Mouse (Mus musculus) forebrain, embryonic 13.5 days (tissue): ENCODE measurements around the gene Aldh1a1. TPM values are rescaled to one million over a fixed set of nuclear protein-coding genes. Genes with fewer than 3 reads are reported as not detected.

Experiments used
- ATAC-seq: fragments of 200-750 bp; cut with Nextera tagmentation; 2 replicates; pipeline ENCODE4 v1.8.0; 2017
- H3K27ac ChIP-seq: fragments of 300-500 bp; sonication (generic); 2 replicates; pipeline ENCODE4 v1.5.1; 2015; ENCODE audit warnings: inconsistent platforms, mild to moderate bottlenecking, moderate library complexity
- H3K27me3 ChIP-seq: fragments of 300-500 bp; sonication (generic); 2 replicates; pipeline ENCODE4 v1.6.1; 2015; ENCODE audit warnings: mild to moderate bottlenecking, inconsistent platforms
- H3K36me3 ChIP-seq: fragments of 300-500 bp; sonication (generic); 2 replicates; pipeline ENCODE4 v1.6.1; 2015; ENCODE audit warnings: mild to moderate bottlenecking, inconsistent platforms; ENCODE audit not compliant: poor library complexity, severe bottlenecking
- H3K4me1 ChIP-seq: fragments of 300-500 bp; sonication (generic); 2 replicates; pipeline ENCODE4 v1.6.1; 2015; ENCODE audit warnings: inconsistent platforms
- H3K4me2 ChIP-seq: fragments of 300-500 bp; sonication (generic); 2 replicates; pipeline ENCODE4 v1.6.1; 2015; ENCODE audit warnings: inconsistent platforms, mild to moderate bottlenecking, moderate library complexity
- H3K4me3 ChIP-seq: fragments of 300-500 bp; sonication (generic); 2 replicates; pipeline ENCODE4 v1.5.1; 2015; ENCODE audit warnings: mild to moderate bottlenecking, inconsistent platforms
- H3K9ac ChIP-seq: fragments of 300-500 bp; sonication (generic); 2 replicates; pipeline ENCODE4 v1.6.1; 2015; ENCODE audit warnings: mild to moderate bottlenecking, inconsistent platforms
- H3K9me3 ChIP-seq: fragments of 300-500 bp; sonication (generic); replicated peaks from 2 replicates; pipeline ENCODE4 v1.6.1; 2016; ENCODE audit warnings: inconsistent platforms
- WGBS: fragments of 180-500 bp; shearing (Covaris S2); methylation state at CpG from one replicate; pipeline ENCODE4 v1.1.7; 2015; 5-methylcytosine and 5-hydroxymethylcytosine counted together
- polyA plus RNA-seq: library from polyadenylated mRNA; unstranded; fragments of >200 nt; fragmentation: Nextera tagmentation; extraction: Ambion mirVana; gene quantifications from 2 replicates; pipeline ENCODE4 v1.2.1, GENCODE M21; 2015

The Aldh1a1 gene
- polyA plus RNA-seq = 0.15 and 0.25 TPM in 2 replicates

DNA sequence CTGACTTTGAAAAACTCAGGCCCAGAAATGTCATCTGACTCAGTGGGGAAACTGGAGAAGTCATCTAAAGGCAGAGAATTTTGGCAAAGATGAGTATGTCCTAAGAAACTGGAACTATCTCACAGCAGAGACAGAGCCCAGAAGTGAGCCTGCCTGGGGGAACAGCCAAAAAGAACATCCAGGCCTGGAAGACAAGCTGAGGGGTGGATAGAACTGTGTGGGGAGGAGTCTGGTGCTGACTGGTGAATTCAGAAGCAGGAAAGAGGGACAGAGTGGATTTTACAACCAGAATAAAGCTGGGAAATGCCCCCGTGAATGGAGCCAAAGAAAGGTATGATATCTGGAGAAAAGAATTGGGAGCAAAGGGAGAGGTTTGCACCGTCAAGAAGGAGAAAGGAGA lies at the start of gene Aldh1a1:
TSS of gene Aldh1a1 (plus strand) at position 225 of the 400 bp plus-strand sequence.
- H3K27me3 ChIP-seq = no peaks in the 10 kb centered on the region
- no peak within 1 kb of the TSS for H3K4me2 ChIP-seq
- no peak within 1 kb of the TSS for H3K27ac ChIP-seq
- H3K9ac ChIP-seq = no peak within 1 kb of the TSS
- ATAC-seq = no peak
- H3K4me3 ChIP-seq = no peak within 1 kb of the TSS
- 67% methylated on average over 2 of the region's 2 CpGs for WGBS
- no peaks in the 10 kb centered on the region for H3K36me3 ChIP-seq
- H3K4me1 ChIP-seq = no peaks in the 10 kb centered on the region
- H3K9me3 ChIP-seq = no peaks in the 10 kb centered on the region

GRCm38 (mm10) chr19:20447807-20448206 lies 44.7 kb upstream of the Aldh1a1 start:
- no peak for ATAC-seq
- H3K4me3 ChIP-seq = no peak overlapping the region
- no peaks in the 10 kb centered on the region for H3K4me1 ChIP-seq
- H3K27me3 ChIP-seq = no peaks in the 10 kb centered on the region
- H3K4me2 ChIP-seq = no peak overlapping the region
- H3K9me3 ChIP-seq = no peaks in the 10 kb centered on the region
- 82% methylated on average over 2 of the region's 2 CpGs for WGBS
- no peak overlapping the region for H3K27ac ChIP-seq
- no peaks in the 10 kb centered on the region for H3K36me3 ChIP-seq
- H3K9ac ChIP-seq = no peak overlapping the region

GRCm38 (mm10) chr19:20449546-20449945 lies 43.0 kb upstream of the Aldh1a1 start:
- Histone ChIP-seq H3K9ac (no peak overlapping the region), H3K27me3 (no peaks in the 10 kb centered on the region), H3K4me1 (no peaks in the 10 kb centered on the region), H3K9me3 (no peaks in the 10 kb centered on the region), H3K4me3 (no peak overlapping the region), H3K27ac (no peak overlapping the region), H3K4me2 (no peak overlapping the region), H3K36me3 (no peaks in the 10 kb centered on the region)
- peak; percentile 85 for ATAC-seq

GRCm38 (mm10) chr19:20451045-20451444 lies 41.5 kb upstream of the Aldh1a1 start:
- no peaks in the 10 kb centered on the region for H3K36me3 ChIP-seq
- no peak overlapping the region for H3K4me2 ChIP-seq
- no peak for ATAC-seq
- 87% methylated on average over 7 of the region's 7 CpGs for WGBS
- H3K4me1 ChIP-seq = no peaks in the 10 kb centered on the region
- H3K27me3 ChIP-seq = no peaks in the 10 kb centered on the region
- H3K9me3 ChIP-seq = no peaks in the 10 kb centered on the region
- H3K9ac ChIP-seq = no peak overlapping the region
- H3K27ac ChIP-seq = no peak overlapping the region
- no peak overlapping the region for H3K4me3 ChIP-seq

GRCm38 (mm10) chr19:20484497-20484896 lies 8.0 kb upstream of the Aldh1a1 start:
- Histone ChIP-seq H3K4me1 (no peaks in the 10 kb centered on the region), H3K4me3 (no peak overlapping the region), H3K4me2 (no peak overlapping the region), H3K27ac (no peak overlapping the region), H3K36me3 (no peaks in the 10 kb centered on the region), H3K9me3 (no peaks in the 10 kb centered on the region), H3K27me3 (no peaks in the 10 kb centered on the region), H3K9ac (no peak overlapping the region)
- no peak for ATAC-seq
- 84% methylated on average over 1 of the region's 1 CpGs for WGBS

- no peak for ATAC-seq
- no peak overlapping the region for H3K4me2 ChIP-seq
- H3K9me3 ChIP-seq = no peaks in the 10 kb centered on the region
- H3K27me3 ChIP-seq = no peaks in the 10 kb centered on the region
- H3K9ac ChIP-seq = no peak overlapping the region
- H3K27ac ChIP-seq = no peak overlapping the region
- WGBS = 71% methylated on average over 4 of the region's 4 CpGs
- no peak overlapping the region for H3K4me3 ChIP-seq
- no peaks in the 10 kb centered on the region for H3K36me3 ChIP-seq
- no peaks in the 10 kb centered on the region for H3K4me1 ChIP-seq
These were observed 565 bp upstream of the Aldh1a1 start for GRCm38 (mm10) chr19:20491950-20492349.

- no peak overlapping the region for H3K4me3 ChIP-seq
- H3K36me3 ChIP-seq = no peaks in the 10 kb centered on the region
- H3K27me3 ChIP-seq = no peaks in the 10 kb centered on the region
- H3K4me2 ChIP-seq = no peak overlapping the region
- H3K27ac ChIP-seq = no peak overlapping the region
- no peaks in the 10 kb centered on the region for H3K4me1 ChIP-seq
- H3K9ac ChIP-seq = no peak overlapping the region
- ATAC-seq = no peak
- no peaks in the 10 kb centered on the region for H3K9me3 ChIP-seq
These were observed 4.0 kb downstream of the Aldh1a1 start for GRCm38 (mm10) chr19:20496476-20496875.

DNA sequence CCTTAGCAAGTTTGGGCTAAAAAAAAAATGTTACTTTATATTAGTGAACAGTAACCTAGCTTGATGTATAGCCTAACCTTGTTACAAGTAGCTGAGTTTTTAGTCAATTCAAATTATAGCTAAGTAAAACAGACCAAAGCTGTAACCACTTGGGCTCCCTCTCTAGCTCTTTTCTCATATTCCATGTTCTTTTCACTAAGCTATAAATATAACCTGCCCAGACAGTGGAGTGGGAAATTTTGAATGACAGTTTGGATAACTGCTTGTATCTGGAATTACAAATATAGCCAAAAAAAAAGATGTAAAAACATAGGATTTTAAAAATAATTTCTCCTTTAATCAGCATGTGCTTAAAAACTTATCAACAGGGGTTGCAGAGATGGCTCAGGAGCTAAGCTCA lies 12.8 kb downstream of the Aldh1a1 start:
- H3K36me3 ChIP-seq = no peaks in the 10 kb centered on the region
- H3K4me1 ChIP-seq = no peaks in the 10 kb centered on the region
- ATAC-seq = no peak

DNA sequence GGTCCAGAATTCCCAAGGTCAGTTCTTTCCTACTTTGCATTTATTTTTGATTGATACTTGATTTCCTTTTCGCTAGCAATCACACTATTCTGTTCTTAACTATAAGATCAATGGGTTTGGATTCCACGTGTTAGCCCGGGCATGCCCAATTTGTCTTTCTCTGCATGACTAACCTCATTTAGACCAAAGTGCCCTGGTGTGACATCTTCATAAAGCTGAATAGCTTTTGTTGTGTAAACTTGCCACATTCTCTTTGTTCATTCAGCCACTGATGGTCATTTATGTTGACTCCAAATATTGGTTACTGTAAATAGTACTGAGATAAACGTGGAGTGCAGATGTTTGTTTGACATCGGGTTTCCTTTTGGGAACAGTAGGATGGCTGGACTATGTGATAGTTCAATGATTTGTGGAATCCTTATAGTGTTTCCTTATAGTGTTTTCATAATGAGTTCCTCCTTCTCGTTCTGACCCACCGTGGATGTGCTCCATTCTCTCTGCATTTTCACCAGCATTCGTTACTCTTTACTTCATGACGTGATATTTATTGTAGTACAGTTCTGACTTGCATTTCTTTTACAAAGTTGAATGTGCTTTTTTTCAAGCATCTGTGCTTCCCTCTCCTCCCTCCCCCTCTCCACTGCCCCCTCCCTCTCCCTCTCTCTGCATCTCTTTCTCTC lies 14.6 kb downstream of the Aldh1a1 start:
- H3K27ac ChIP-seq = no peak overlapping the region
- no peaks in the 10 kb centered on the region for H3K36me3 ChIP-seq
- H3K9me3 ChIP-seq = no peaks in the 10 kb centered on the region
- no peak overlapping the region for H3K4me3 ChIP-seq
- WGBS = 20% methylated on average over 9 of the region's 9 CpGs
- H3K4me1 ChIP-seq = no peaks in the 10 kb centered on the region
- no peaks in the 10 kb centered on the region for H3K27me3 ChIP-seq
- no peak for ATAC-seq
- no peak overlapping the region for H3K9ac ChIP-seq
- H3K4me2 ChIP-seq = no peak overlapping the region

More for the DNA sequence above, 12.8 kb downstream of the Aldh1a1 start:
- no peaks in the 10 kb centered on the region for H3K27me3 ChIP-seq
- H3K4me3 ChIP-seq = no peak overlapping the region
- no peaks in the 10 kb centered on the region for H3K9me3 ChIP-seq
- H3K4me2 ChIP-seq = no peak overlapping the region
- H3K9ac ChIP-seq = no peak overlapping the region
- H3K27ac ChIP-seq = no peak overlapping the region

DNA sequence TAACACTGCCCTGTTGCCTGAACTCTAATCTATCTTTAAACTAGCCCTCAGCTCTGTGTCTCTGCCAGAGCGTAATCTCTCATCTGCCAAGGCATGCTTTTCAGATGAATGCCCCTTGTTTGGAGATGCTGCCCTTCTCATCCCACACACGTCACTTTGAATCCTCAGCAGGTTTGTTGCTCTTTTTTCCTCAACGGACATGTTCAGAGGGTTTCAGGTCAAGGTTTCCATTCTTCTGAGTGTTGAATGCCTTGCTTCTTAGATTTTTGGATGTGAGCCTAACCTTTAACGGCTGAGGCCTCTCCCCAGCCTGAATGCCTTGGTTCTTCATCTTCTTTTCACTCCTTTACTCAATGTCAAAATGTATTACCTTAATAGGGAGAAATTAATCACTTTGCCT lies 16.1 kb downstream of the Aldh1a1 start:
- Histone ChIP-seq H3K36me3 (no peaks in the 10 kb centered on the region), H3K27ac (no peak overlapping the region), H3K27me3 (no peaks in the 10 kb centered on the region), H3K4me1 (no peaks in the 10 kb centered on the region), H3K4me3 (no peak overlapping the region), H3K4me2 (no peak overlapping the region), H3K9me3 (no peaks in the 10 kb centered on the region), H3K9ac (no peak overlapping the region)
- no peak for ATAC-seq
- WGBS = 25% methylated on average over 4 of the region's 4 CpGs

DNA sequence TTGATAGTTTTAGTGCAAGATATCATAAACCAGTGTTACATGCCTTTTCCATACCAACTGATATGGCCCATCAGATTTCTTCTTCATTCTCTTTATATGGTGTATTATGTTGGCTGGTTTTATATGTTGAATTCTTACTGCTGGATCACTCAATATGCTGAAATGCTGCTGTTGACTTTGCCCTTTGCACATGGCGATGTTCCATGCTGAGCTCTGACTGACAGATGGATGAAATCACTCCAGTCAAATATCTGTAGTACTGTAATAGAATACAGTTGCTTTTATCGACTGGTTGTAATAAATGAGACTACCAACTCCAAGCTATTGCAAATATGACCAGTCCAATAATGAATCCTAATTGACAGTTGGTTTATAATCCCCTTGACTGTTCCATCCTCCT lies 19.5 kb downstream of the Aldh1a1 start:
- Histone ChIP-seq H3K9ac (no peak overlapping the region), H3K9me3 (no peaks in the 10 kb centered on the region), H3K4me2 (no peak overlapping the region), H3K27me3 (no peaks in the 10 kb centered on the region), H3K4me3 (no peak overlapping the region), H3K36me3 (no peaks in the 10 kb centered on the region), H3K27ac (no peak overlapping the region), H3K4me1 (no peaks in the 10 kb centered on the region)
- 85% methylated on average over 2 of the region's 2 CpGs for WGBS
- no peak for ATAC-seq

DNA sequence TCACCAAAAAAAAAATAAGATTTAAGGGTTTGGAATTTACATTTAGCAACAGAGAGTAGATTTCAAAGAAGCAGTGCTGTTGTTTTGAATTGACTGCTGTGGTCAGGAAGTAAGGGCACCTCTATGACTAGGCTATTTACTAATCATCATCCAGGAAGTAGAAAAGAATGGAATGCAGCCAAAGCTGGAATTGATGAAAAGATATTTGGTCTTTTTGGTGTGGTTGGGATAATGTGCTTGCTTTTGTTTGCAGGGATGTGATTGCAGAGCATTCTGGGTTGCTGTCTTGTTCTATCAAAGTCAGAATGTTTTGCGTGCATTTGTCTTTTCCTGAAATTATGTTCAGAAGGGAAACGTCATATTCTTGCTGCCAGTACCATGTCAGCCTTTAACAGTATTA lies 20.7 kb downstream of the Aldh1a1 start:
- no peak overlapping the region for H3K27ac ChIP-seq
- H3K36me3 ChIP-seq = no peaks in the 10 kb centered on the region
- WGBS = 85% methylated on average over 2 of the region's 2 CpGs
- H3K27me3 ChIP-seq = no peaks in the 10 kb centered on the region
- ATAC-seq = no peak
- H3K4me2 ChIP-seq = no peak overlapping the region
- H3K9ac ChIP-seq = no peak overlapping the region
- no peaks in the 10 kb centered on the region for H3K9me3 ChIP-seq
- no peak overlapping the region for H3K4me3 ChIP-seq
- no peaks in the 10 kb centered on the region for H3K4me1 ChIP-seq

GRCm38 (mm10) chr19:20513688-20514361 lies 21.3 kb downstream of the Aldh1a1 start:
- H3K9ac ChIP-seq = no peak overlapping the region
- 84% methylated on average over 6 of the region's 6 CpGs for WGBS
- H3K27me3 ChIP-seq = no peaks in the 10 kb centered on the region
- H3K9me3 ChIP-seq = no peaks in the 10 kb centered on the region
- H3K4me2 ChIP-seq = no peak overlapping the region
- no peaks in the 10 kb centered on the region for H3K36me3 ChIP-seq
- H3K4me1 ChIP-seq = no peaks in the 10 kb centered on the region
- ATAC-seq = no peak
- H3K4me3 ChIP-seq = no peak overlapping the region
- H3K27ac ChIP-seq = no peak overlapping the region
